Mouse (Mus musculus) stomach, postnatal 0 days (tissue): ENCODE results near the gene Ripor1. TPM values are rescaled to one million over a fixed set of nuclear protein-coding genes. Genes with fewer than 3 reads are reported as not detected.

Source experiments
- ATAC-seq: fragments of 200-750 bp; cut with Nextera tagmentation; 2 replicates; pipeline ENCODE4 v1.8.0; 2017; ENCODE audit not compliant: low FRiP score, low TSS enrichment
- DNase-seq: peaks from one replicate; pipeline ENCODE4 v3.0.0-alpha.2; 2016; ENCODE audit warnings: low spot score
- H3K27ac ChIP-seq: fragments of 300-500 bp; sonication (generic); replicated peaks from 2 replicates; pipeline ENCODE4 v1.5.1; 2014; ENCODE audit warnings: mild to moderate bottlenecking, control low read depth
- H3K27me3 ChIP-seq: fragments of 300-500 bp; sonication (generic); 2 replicates; pipeline ENCODE4 v1.6.1; 2014; ENCODE audit warnings: low read length; ENCODE audit not compliant: control insufficient read depth, insufficient read depth
- H3K36me3 ChIP-seq: fragments of 300-500 bp; sonication (generic); 2 replicates; pipeline ENCODE4 v1.6.1; 2014; ENCODE audit warnings: low read length, mixed read lengths; ENCODE audit not compliant: control insufficient read depth, insufficient read depth
- H3K4me1 ChIP-seq: fragments of 300-500 bp; sonication (generic); replicated peaks from 2 replicates; pipeline ENCODE4 v1.6.1; 2014; ENCODE audit warnings: antibody characterized with exemption; ENCODE audit not compliant: control insufficient read depth, insufficient read depth
- H3K4me2 ChIP-seq: fragments of 300-500 bp; sonication (generic); replicated peaks from 2 replicates; pipeline ENCODE4 v1.6.1; 2014; ENCODE audit warnings: low read depth, mild to moderate bottlenecking, control low read depth, moderate library complexity
- H3K4me3 ChIP-seq: fragments of 300-500 bp; sonication (generic); 2 replicates; pipeline ENCODE4 v1.5.1; 2014; ENCODE audit warnings: low read depth, low read length, control low read depth
- H3K9ac ChIP-seq: fragments of 300-500 bp; sonication (generic); 2 replicates; pipeline ENCODE4 v1.6.1; 2014; ENCODE audit warnings: mild to moderate bottlenecking, low read length, control low read depth, mixed read lengths
- H3K9me3 ChIP-seq: fragments of 300-500 bp; sonication (generic); 2 replicates; pipeline ENCODE4 v1.6.1; 2016; ENCODE audit warnings: low read length; ENCODE audit not compliant: control insufficient read depth
- CTCF ChIP-seq: IDR thresholded peaks from 2 replicates; pipeline ENCODE4 v1.5.1; 2016; ENCODE audit warnings: antibody characterized with exemption, low read depth, mild to moderate bottlenecking, moderate library complexity
- EP300 ChIP-seq: optimal IDR thresholded peaks from 2 replicates; pipeline ENCODE3; 2016; ENCODE audit warnings: antibody characterized with exemption
- WGBS: fragments of 180-500 bp; shearing (Covaris S2); extraction: QIAGEN DNeasy Blood & Tissue Kit; methylation state at CpG from one replicate; pipeline ENCODE4 v1.1.7; 2014; 5-methylcytosine and 5-hydroxymethylcytosine counted together
- polyA plus RNA-seq: library from polyadenylated mRNA; unstranded; fragments of >200 nt; fragmentation: Nextera tagmentation; extraction: Ambion mirVana; gene quantifications from 2 replicates; pipeline ENCODE4 v1.2.1, GENCODE M21; 2015

Ripor1 gene
- polyA plus RNA-seq, 1 experiment from 2014 or later = 8.9 TPM

- Histone ChIP-seq H3K4me3 (no peak overlapping the region), H3K4me1 (no peaks in the 10 kb centered on the region), H3K9ac (no peak overlapping the region), H3K27me3 (no peaks in the 10 kb centered on the region), H3K4me2 (no peak overlapping the region; the same call in 1 of the 2 replicates), H3K36me3 (no peaks in the 10 kb centered on the region), H3K27ac (no peak overlapping the region), H3K9me3 (no peaks in the 10 kb centered on the region)
- DNase-seq (no peak), ATAC-seq (no peak)
- TF ChIP-seq CTCF = peak; percentile 69
- TF ChIP-seq EP300 = no peak
- 42% methylated on average over 4 of the region's 4 CpGs for WGBS
These were observed 2.6 kb downstream of the Ripor1 start for GRCm38 (mm10) chr8:105607684-105608083.

GRCm38 (mm10) chr8:105609355-105609754 lies 4.3 kb downstream of the Ripor1 start:
- Histone ChIP-seq H3K9me3 (no peaks in the 10 kb centered on the region), H3K27ac (no peak overlapping the region), H3K27me3 (no peaks in the 10 kb centered on the region), H3K4me3 (no peak overlapping the region), H3K36me3 (no peaks in the 10 kb centered on the region), H3K4me2 (no peak overlapping the region), H3K4me1 (0 out of 2 replicates have a peak, but pooled peaks cover 4% of the 10 kb centered on the region), H3K9ac (no peak overlapping the region)
- WGBS = 67% methylated on average over 2 of the region's 2 CpGs
- no peak for ATAC-seq
- DNase-seq = no peak
- TF ChIP-seq CTCF (no peak), EP300 (no peak)

DNA sequence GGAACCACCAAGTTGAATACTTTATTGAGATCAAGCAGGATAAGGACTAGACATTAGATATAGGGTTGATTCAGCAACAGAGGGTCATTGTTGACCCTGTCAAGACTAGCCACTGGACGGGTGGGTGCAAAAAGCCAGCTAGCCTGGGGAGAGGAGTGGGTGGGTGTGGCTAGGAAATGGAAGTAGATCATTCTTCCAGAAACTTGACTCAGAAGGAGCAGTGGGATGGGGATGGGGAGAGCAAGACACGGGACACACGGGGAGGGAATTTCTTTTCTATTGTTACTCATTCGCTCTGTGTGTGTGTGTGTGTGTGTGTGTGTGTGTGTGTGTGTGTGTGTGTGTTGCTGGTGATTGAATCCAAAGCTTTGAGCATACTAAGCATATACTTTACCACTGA lies 4.7 kb downstream of the Ripor1 start:
- Histone ChIP-seq H3K27ac (no peak overlapping the region), H3K4me3 (no peak overlapping the region), H3K27me3 (no peaks in the 10 kb centered on the region), H3K4me2 (no peak overlapping the region), H3K4me1 (0 out of 2 replicates have a peak, but pooled peaks cover 4% of the 10 kb centered on the region), H3K9me3 (no peaks in the 10 kb centered on the region), H3K9ac (no peak overlapping the region), H3K36me3 (no peaks in the 10 kb centered on the region)
- TF ChIP-seq CTCF = no peak
- no peak for TF ChIP-seq EP300
- 65% methylated on average over 4 of the region's 4 CpGs for WGBS
- DNase-seq (no peak), ATAC-seq (no peak)

GRCm38 (mm10) chr8:105611836-105612235 lies 6.8 kb downstream of the Ripor1 start:
- DNase-seq (no peak), ATAC-seq (no peak)
- no peak overlapping the region for H3K4me2 ChIP-seq
- no peak overlapping the region for H3K4me3 ChIP-seq
- 87% methylated on average over 9 of the region's 9 CpGs for WGBS
- no peak for TF ChIP-seq EP300
- no peak for TF ChIP-seq CTCF
- peaks cover 5% of the 10 kb centered on the region; the same call in 1 of the 2 replicates for H3K36me3 ChIP-seq
- H3K9ac ChIP-seq = no peak overlapping the region
- H3K4me1 ChIP-seq = 0 out of 2 replicates have a peak, but pooled peaks cover 4% of the 10 kb centered on the region
- H3K9me3 ChIP-seq = no peaks in the 10 kb centered on the region
- H3K27ac ChIP-seq = no peak overlapping the region
- no peaks in the 10 kb centered on the region for H3K27me3 ChIP-seq

DNA sequence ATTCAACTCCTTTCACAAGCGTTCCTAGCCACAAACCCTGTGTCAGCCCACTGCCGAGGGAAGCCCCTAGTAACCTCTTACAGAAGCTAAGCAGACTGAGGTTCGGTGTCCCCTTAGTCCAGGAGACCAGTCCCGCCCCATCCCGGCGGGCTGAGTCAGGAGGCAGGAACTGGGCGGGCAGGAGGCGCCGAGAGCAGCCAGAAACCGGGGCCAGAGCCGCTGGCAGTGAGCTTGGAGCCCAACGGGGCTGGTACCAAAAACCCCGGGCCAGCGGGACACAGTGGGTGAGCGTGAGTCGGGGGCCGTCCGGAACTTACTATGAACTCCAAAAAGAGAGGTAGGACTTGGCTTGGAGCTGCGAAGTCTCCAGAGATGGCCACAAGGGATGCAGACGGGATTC lies 8.0 kb downstream of the Ripor1 start:
- Histone ChIP-seq H3K9ac (peak overlapping the region; percentile 14; the same call in 1 of the 2 replicates), H3K36me3 (peaks cover 10% of the 10 kb centered on the region; the same call in 1 of the 2 replicates), H3K27me3 (no peaks in the 10 kb centered on the region), H3K27ac (no peak overlapping the region), H3K4me1 (0 out of 2 replicates have a peak, but pooled peaks cover 4% of the 10 kb centered on the region), H3K4me3 (peak overlapping the region; percentile 38), H3K9me3 (no peaks in the 10 kb centered on the region), H3K4me2 (peak overlapping the region; percentile 83)
- WGBS = 5% methylated on average over 19 of the region's 20 CpGs
- TF ChIP-seq EP300 = no peak
- no peak for TF ChIP-seq CTCF
- DNase-seq (peak; percentile 52), ATAC-seq (no peak)

DNA sequence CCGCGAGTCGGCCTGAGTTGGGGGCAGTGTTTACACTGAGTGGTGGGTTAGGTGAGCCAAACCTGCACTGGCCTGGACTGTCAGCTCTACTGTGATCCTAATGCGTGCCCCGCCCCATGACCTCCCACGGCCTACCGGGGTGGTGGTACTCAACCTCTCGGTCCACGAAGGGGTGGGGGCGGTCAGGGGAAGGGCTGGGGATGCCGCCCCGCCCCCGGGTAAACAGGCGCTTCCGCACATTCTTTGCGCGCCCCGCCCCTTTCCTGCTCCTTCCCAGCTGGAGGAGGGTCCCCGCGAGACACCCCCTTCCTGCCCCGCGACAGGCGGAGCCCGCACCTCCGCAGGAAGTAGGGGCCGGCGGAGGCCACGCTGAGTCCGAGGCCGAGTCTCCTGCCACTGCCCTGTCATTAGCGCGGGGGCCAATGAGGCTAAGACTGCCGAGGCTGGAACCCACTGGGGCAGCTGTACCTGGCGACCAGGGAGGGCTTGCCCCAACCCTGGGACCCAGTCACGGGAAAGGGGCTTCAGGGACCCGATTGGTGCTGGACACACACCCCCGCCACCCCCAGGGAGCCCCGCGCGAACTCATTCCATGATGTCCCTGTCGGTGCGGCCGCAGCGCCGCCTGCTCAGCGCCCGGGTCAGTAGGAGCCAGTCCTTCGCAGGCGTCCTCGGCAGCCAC lies 8.9 kb downstream of the Ripor1 start:
- DNase-seq (peak; percentile 58), ATAC-seq (peak; percentile 62)
- Histone ChIP-seq H3K4me1 (0 out of 2 replicates have a peak, but pooled peaks cover 4% of the 10 kb centered on the region), H3K9ac (peak overlapping the region; percentile 41), H3K4me3 (peak overlapping the region; percentile 38), H3K36me3 (peaks cover 14% of the 10 kb centered on the region), H3K27me3 (no peaks in the 10 kb centered on the region), H3K4me2 (peak overlapping the region; percentile 83), H3K9me3 (no peaks in the 10 kb centered on the region), H3K27ac (no peak overlapping the region)
- WGBS = 8% methylated on average over 49 of the region's 50 CpGs
- TF ChIP-seq CTCF (no peak), EP300 (no peak)
